Mouse (Mus musculus): Measurements from ENCODE around the gene Acadl.

Acadl gene

GRCm38 (mm10) chr1:66841510-66841909, 21.6 kb downstream of the Acadl start:
- intact Hi-C loops (cut with DNase I), result no loop called here

- intact Hi-C loops (cut with DNase I), result no loop called here
Measured at GRCm38 (mm10) chr1:66839755-66840438, 23.2 kb downstream of the Acadl start.

DNA sequence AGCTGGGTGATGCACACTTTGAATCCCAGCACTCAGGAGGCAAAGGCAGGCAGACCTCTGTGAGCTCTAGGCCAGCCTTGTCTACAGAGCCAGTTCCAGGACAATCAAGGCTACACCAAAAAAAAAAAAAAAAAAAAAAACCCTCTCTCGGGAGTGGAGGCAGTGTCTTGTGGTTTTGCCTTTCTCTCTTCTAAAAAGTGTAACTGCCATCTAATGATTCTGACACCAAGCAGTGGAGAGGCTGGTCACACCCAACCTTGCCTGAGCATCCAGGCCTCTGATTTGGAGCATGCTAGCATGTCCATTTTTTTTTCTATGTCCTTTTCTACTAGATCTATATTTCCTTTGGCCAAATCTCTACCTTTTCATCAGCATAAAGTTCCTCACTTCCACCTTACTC, 23.9 kb downstream of the Acadl start:
- intact Hi-C loops (cut with DNase I), result no loop called here

- intact Hi-C loops (cut with DNase I), result no loop called here
Measured at GRCm38 (mm10) chr1:66838184-66839042, 24.7 kb downstream of the Acadl start.

DNA sequence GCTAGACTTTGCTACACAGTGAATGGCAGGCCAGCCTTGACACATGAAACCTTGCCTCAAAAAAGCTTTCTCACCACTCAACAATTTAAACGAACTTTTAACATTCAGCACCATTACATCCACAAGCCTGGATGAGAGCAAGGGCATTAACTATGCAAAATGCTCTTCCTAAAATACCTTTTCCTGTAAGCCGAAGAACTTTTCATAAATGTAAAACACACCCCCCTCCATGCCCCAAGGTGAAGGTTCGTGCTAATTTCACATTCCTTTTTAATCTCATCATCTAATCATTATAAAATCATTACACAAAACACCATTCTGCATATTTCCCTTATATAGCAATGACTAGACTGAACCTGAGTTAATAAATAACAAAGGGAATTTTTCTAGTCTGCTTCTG, 25.9 kb downstream of the Acadl start:
- intact Hi-C loops (cut with DNase I), result no loop called here

DNA sequence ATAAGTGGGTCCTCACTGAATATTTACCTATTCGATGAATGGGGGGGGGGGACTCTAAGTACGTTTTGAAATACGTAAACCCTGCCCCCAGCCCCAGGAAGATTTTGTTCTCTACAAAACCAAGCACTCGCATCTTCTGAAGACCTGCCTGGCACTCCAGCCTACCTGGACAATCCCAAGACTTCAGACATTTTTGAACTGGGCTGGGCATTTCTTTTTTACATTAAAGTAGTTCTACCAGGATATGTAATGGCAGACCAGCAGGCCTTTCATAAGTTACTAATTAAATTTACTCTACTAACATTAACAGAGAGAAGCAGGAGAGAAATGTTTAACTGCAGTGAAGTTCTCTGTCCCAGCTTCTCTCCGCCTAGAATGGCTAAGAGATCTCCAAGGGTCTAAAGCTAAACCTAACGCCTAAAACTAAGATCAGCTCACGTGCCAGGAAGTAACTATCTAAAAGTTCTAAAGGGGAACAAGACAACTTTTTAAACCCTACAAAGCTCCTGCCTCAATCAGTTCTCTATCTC, 30.4 kb downstream of the Acadl start:
- intact Hi-C loops (cut with DNase I), result no loop called here

DNA sequence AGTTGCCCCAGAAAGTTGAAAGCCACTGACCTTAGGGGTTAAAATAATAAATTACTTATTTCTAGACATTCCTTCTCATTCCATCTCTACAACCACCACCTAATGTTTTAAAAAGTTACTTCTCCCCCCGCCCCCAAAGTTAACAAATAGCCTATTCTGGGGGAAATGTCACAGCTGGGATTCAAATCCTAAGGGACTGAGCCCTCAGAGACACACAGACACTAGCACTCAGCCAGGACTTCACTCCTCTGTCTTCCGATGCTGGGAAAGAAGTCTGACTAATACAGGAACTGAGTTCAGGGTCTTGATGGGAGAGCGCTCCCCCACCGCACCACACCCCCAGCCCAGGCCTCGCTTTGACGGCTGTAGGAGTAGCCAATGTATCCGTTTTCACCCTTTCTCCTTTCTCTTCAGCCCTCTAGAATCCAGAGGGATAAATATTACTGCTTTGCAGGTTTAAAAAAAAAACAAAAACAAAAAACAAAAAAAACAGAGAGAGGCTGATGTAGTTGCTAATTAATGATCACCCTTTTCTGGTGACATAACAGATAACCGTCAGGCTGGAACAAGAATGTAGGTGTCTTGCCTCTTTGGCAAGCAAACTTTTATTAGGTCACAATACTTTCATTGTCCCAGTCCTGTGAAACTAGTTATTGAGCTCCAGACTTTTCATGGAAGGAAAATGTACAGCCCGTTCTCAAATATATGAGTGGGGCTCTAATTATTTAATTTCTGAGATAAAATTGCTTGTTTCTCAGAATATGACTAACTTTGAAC, 31.1 kb downstream of the Acadl start:
- intact Hi-C loops (cut with DNase I), result no loop called here

DNA sequence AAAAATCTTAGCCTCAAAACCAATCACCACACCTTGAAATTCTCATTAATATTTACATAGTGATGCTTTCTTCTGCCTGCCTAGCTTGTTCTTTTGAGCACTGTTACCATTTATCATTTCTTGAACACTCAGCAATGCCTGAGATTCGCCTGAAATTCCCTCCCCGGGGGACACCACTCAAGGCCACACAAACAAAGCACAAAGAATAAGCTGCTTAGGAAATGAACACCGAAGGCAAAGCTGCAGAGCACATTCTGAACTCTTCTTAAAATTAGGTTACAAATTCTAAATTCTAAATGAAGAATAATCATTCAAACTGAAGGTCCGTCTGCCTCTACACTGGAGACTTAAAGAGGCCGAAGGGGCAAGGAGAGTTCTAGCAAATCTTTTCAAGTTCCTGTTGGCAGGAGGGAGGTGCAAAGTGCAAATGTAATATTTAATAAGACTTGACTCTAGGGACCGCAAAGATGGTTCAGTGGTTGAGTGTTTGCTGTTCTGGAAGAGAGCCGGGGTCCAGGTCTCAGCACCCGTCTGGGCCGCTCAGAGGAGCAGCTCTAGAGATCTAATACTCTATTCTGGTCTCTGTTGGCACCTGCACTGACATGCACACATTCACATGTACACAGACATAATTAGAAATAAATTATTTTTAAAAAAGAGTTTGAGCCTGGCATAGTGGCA, 33.5 kb downstream of the Acadl start:
- intact Hi-C loops (cut with DNase I), result no loop called here

DNA sequence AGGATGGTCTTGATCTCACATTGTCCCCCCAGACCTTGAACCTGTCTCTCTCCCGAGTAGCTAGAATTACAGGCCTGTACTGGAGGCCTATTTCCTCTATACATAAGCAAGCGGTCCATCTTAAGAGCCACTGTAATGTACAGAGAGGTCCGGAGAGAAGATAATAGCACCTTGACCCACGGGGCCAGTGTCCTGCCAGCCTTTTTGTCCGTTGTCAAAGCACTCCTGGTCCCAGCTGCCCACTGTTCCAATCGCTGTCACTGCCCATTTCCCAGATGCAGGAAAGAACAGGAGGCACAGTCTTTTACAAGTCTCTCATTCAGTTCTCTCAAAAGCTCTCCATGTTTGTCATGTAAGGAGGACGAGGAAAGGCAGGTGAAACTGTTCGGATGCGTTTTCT, 41.1 kb downstream of the Acadl start:
- intact Hi-C loops (cut with DNase I), result no loop called here

GRCm38 (mm10) chr1:66820241-66820640, 42.8 kb downstream of the Acadl start:
- intact Hi-C loops (cut with DNase I), result no loop called here

DNA sequence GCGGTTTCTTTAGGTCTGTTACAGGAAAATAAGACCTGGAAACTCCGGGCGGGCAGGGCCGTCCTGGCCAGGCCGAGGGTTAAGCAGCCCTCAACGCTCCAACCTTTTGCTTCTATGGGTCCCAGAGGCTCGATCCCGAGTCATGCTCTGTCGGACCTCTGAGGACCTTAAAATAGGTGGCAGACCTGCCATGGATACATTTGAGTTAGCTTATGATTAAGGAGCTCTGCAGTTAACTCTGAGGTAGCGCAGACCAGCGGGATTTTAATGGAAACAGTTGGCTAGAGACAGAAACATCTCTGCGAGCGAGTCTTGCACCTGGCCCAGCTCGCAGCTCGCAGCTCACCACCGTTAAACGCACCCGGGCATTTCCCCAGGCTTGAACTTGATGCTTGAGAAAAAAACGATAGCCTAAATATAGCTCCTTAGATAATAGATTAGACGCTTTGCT, 45.2 kb downstream of the Acadl start:
- intact Hi-C loops (cut with DNase I), result loop anchor here (2.0 to 5.0 kb wide), 2 partner anchors 44 to 117 kb away; partner anchors contain the start of genes Acadl and Rpe

DNA sequence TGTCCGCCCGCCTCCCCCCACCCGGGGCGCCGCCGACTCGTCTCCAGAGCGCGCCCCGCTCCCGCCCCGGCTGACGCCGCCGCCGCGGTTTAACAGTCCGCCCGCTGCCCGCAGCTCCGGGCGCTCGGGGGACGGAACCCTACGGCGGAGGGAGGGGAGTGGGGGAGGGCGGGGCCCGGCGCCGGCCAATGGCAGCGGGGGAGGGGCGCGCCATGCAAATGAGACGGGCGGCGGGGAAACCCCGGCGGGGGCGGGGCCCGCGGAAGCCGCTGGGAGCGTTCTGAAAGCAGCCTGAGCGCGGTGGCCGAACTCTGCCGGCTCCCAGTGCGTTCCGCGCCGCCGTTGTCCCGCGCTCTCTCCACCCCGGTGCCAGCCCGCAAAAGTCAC, 45.6 kb downstream of the Acadl start, which contains the start of gene Kansl1l:
Gene Kansl1l, minus strand, starts transcription at position 110 of the 387 bp plus-strand sequence.
- intact Hi-C loops (cut with DNase I), result loop anchor here (2.0 to 5.0 kb wide), 2 partner anchors 45 to 117 kb away; partner anchors contain the start of genes Acadl and Rpe

- intact Hi-C loops (cut with DNase I), result loop anchor here (2.0 to 5.0 kb wide), 2 partner anchors 45 to 116 kb away; partner anchors contain the start of genes Acadl and Rpe
Measured at GRCm38 (mm10) chr1:66816837-66817452, 46.1 kb downstream of the Acadl start.

GRCm38 (mm10) chr1:66815941-66816777, 46.9 kb downstream of the Acadl start:
- intact Hi-C loops (cut with DNase I), result loop anchor here (2.0 to 5.0 kb wide), 2 partner anchors 46 to 115 kb away; partner anchors contain the start of genes Acadl and Rpe

DNA sequence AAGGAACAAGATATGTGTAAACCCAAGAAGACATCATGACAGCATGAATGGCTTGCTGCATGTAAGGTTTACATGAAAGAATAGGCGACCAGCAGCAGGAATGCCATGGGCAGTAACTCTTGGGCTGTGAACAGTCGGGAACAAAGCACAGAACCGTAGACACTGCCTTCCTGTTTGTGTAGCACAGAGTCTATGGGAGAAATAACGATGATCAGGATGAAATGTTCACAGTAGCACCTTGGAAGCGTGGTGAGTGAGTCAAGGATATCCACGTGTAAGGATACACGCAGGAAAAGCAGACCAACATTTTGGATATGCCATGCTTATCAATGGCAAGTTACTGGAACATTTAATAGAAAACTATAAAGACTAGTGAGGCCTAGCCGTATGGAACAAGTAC, 48.3 kb downstream of the Acadl start:
- intact Hi-C loops (cut with DNase I), result loop anchor here (5.0 kb wide), 1 partner anchor 48 kb away; the partner anchor contains the start of gene Acadl

DNA sequence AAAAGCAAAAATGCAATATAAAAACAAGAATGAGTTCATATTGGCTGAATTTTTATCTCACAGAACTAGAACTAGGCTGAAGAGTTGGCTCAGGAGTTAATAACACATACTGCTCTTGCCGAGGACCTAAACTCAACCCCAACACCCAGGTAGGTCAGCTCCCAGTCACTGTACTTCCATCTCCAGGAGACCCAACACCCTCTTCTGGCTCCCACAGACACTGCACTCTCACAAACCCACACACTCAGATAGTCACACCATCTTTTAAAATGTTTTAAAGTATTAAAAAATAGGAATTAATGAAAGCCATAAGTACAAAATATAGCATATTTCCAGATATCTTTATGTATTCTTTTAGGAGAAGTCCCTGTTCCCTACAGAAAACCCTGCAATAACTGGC, 49.9 kb downstream of the Acadl start:
- intact Hi-C loops (cut with DNase I), result no loop called here

- intact Hi-C loops (cut with DNase I), result no loop called here
Measured at GRCm38 (mm10) chr1:66806821-66807220, 56.3 kb downstream of the Acadl start.

DNA sequence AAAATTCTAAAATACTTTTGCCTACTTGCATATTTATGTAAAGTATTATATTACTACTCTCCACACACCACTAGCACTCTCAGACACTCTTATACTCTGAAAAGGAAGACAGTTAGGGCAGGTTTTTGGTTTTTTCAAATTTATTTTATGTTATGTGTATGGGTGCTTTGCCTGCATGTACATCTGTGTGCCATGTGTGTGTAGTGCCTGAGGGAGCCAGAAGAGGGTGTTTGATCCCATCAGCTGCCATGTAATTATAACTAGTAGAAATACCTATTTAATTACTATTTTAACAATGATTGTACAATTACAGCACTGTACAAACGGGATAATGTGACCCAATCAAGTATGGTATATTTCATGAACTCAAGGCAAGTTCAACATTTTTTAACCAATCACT, 57.7 kb downstream of the Acadl start:
- intact Hi-C loops (cut with DNase I), result no loop called here

- intact Hi-C loops (cut with DNase I), result no loop called here
Measured at GRCm38 (mm10) chr1:66804710-66805109, 58.4 kb downstream of the Acadl start.
